Mouse (Mus musculus): ENCODE results near the gene Pgls.

DNA sequence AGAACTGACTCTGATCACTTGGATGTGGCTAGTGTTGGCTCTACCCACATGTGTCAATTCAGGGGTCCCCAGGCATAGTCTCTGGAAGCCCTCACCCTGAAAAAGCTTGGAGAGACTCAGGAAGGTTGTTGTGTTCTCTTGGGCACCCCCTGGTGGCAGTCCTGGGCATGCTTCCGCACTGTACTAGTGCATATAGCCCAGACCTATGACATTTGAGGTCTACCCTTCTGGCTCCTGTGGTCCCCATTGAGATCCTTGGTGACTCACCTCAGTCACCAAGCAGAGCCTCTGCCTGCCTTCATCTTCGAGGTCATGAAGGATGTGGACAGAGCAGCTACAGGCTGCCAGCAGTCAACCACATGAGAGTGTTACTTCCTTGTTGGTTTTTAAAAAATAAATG lies 5.1 kb upstream of the Pgls start:
- TF ChIP-seq EP300 (IDR thresholded peaks at IDR 0.05; ENCODE audit: low read depth) (no peak), CTCF (IDR thresholded peaks at IDR 0.05; ENCODE audit: low read depth) (peak; percentile 56)

Measured in heart, postnatal 0 days (tissue).